Mouse (Mus musculus): ENCODE measurements around the gene Ptch2. TPM values are rescaled to one million over a fixed set of nuclear protein-coding genes. Genes with fewer than 3 reads are reported as not detected.

Gene Ptch2
- total RNA-seq, 1 experiment, result 28.2 TPM

GRCm38 (mm10) chr4:117126675-117127290 is 30.9 kb downstream of the Ptch2 start, which contains the start of gene Tctex1d4:
Gene Tctex1d4, plus strand, starts transcription at chr4:117126794.
- H3K4me3 ChIP-seq (ENCODE audit: insufficient read depth in 1 of 2, low read depth in 1 of 2, low read length in 2 of 2, poor library complexity in 1 of 2, severe bottlenecking in 1 of 2), result peak within 1 kb of the TSS in 1 of 2 experiments; percentile 8; a peak in 1 of 4 replicates
- in situ Hi-C loops (cut with MboI; ENCODE audit: low sequenced_read_pairs in 2 of 2, unreplicated experiment in 2 of 2), result loop anchor here in 1 of 2 experiments (25.0 kb wide), 1 partner anchor 314 kb away; the partner anchor contains the start of genes Hpdl, Mutyh and Toe1
- TF ChIP-seq HCFC1 (IDR thresholded peaks at IDR 0.05; ENCODE audit: borderline replicate concordance, insufficient read depth, low read length) (no peak), CHD2 (IDR thresholded peaks at IDR 0.05; ENCODE audit: low read depth, low read length) (no peak)
- H3K4me1 ChIP-seq (ENCODE audit: control insufficient read depth in 2 of 2, insufficient read depth in 2 of 2, low read length in 2 of 2, poor library complexity in 1 of 2), result peaks cover 9 to 54% of the 10 kb centered on the region in 2 experiments; a peak in 3 of 4 replicates
- peaks cover 38% of the 10 kb centered on the region for H3K36me3 ChIP-seq (ENCODE audit: control insufficient read depth, insufficient read depth, low read length, poor library complexity, severe bottlenecking)
- peak within 1 kb of the TSS; percentile 98 for H3K27ac ChIP-seq (ENCODE audit: insufficient read depth, low read depth, low read length, poor library complexity, severe bottlenecking)
- no peaks in the 10 kb centered on the region for H3K9me3 ChIP-seq (ENCODE audit: control insufficient read depth, insufficient read depth, low read depth, low read length)
- peak within 1 kb of the TSS; percentile 73 for H3K9ac ChIP-seq (ENCODE audit: insufficient read depth, low read depth, low read length, poor library complexity, severe bottlenecking)
- no peak for DNase-seq (ENCODE audit: low read depth, low spot score)

- H3K27ac ChIP-seq (ENCODE audit: insufficient read depth, low read depth, low read length, poor library complexity, severe bottlenecking), result no peak overlapping the region
- in situ Hi-C loops (cut with MboI; ENCODE audit: low sequenced_read_pairs in 2 of 2, unreplicated experiment in 2 of 2), result loop anchor here in 1 of 2 experiments (25.0 kb wide), 1 partner anchor 316 kb away; the partner anchor contains the start of genes Hpdl, Mutyh and Toe1
- TF ChIP-seq ZNF384 (IDR thresholded peaks at IDR 0.05; ENCODE audit: low read depth, low read length), result no peak
- no peak for TF ChIP-seq CHD2 (IDR thresholded peaks at IDR 0.05; ENCODE audit: low read depth, low read length)
- no peak for TF ChIP-seq ZC3H11A (IDR thresholded peaks at IDR 0.05; ENCODE audit: borderline replicate concordance, low read depth, low read length)
- no peak for TF ChIP-seq HCFC1 (IDR thresholded peaks at IDR 0.05; ENCODE audit: borderline replicate concordance, insufficient read depth, low read length)
- no peak for TF ChIP-seq MAFK (IDR thresholded peaks at IDR 0.05; ENCODE audit: insufficient read depth, low read depth, low read length)
- H3K36me3 ChIP-seq (ENCODE audit: control insufficient read depth, insufficient read depth, low read length, poor library complexity, severe bottlenecking), result peaks cover 38% of the 10 kb centered on the region
- H3K4me1 ChIP-seq (ENCODE audit: control insufficient read depth in 2 of 2, insufficient read depth in 2 of 2, low read length in 2 of 2, poor library complexity in 1 of 2), result peaks cover 9 to 58% of the 10 kb centered on the region in 2 experiments; a peak in 3 of 4 replicates
- H3K9me3 ChIP-seq (ENCODE audit: control insufficient read depth, insufficient read depth, low read depth, low read length), result no peaks in the 10 kb centered on the region
- H3K4me3 ChIP-seq (ENCODE audit: insufficient read depth in 1 of 2, low read depth in 1 of 2, low read length in 2 of 2, poor library complexity in 1 of 2, severe bottlenecking in 1 of 2), result peak overlapping the region; percentile 18 to 21; a peak in 2 of 4 replicates
- DNase-seq (ENCODE audit: low read depth, low spot score), result no peak
- H3K9ac ChIP-seq (ENCODE audit: insufficient read depth, low read depth, low read length, poor library complexity, severe bottlenecking), result peak overlapping the region; percentile 2
Observed at GRCm38 (mm10) chr4:117127991-117128686, 32.3 kb downstream of the Ptch2 start.

- DNase-seq (ENCODE audit: low read depth, low spot score), result no peak
- TF ChIP-seq MAFK (IDR thresholded peaks at IDR 0.05; ENCODE audit: insufficient read depth, low read depth, low read length), result peak; percentile 17; the same call in 1 of the 2 replicates
- no peak for TF ChIP-seq ZNF384 (IDR thresholded peaks at IDR 0.05; ENCODE audit: low read depth, low read length)
- no peak for TF ChIP-seq CHD2 (IDR thresholded peaks at IDR 0.05; ENCODE audit: low read depth, low read length)
- H3K4me1 ChIP-seq (ENCODE audit: control insufficient read depth in 2 of 2, insufficient read depth in 2 of 2, low read length in 2 of 2, poor library complexity in 1 of 2), result peaks cover 5 to 47% of the 10 kb centered on the region in 2 experiments; a peak in 3 of 4 replicates
- H3K27ac ChIP-seq (ENCODE audit: insufficient read depth, low read depth, low read length, poor library complexity, severe bottlenecking), result no peak overlapping the region
- H3K4me3 ChIP-seq (ENCODE audit: insufficient read depth in 1 of 2, low read depth in 1 of 2, low read length in 2 of 2, poor library complexity in 1 of 2, severe bottlenecking in 1 of 2), result no peak overlapping the region
- H3K9ac ChIP-seq (ENCODE audit: insufficient read depth, low read depth, low read length, poor library complexity, severe bottlenecking), result peak overlapping the region; percentile 2; the same call in 1 of the 2 replicates
- H3K36me3 ChIP-seq (ENCODE audit: control insufficient read depth, insufficient read depth, low read length, poor library complexity, severe bottlenecking), result peaks cover 38% of the 10 kb centered on the region
- in situ Hi-C loops (cut with MboI; ENCODE audit: low sequenced_read_pairs in 2 of 2, unreplicated experiment in 2 of 2), result loop anchor here in 1 of 2 experiments (25.0 kb wide), 1 partner anchor 318 kb away; the partner anchor contains the start of genes Hpdl, Mutyh and Toe1
- no peaks in the 10 kb centered on the region for H3K9me3 ChIP-seq (ENCODE audit: control insufficient read depth, insufficient read depth, low read depth, low read length)
Observed at GRCm38 (mm10) chr4:117130790-117131189, 34.9 kb downstream of the Ptch2 start.

- H3K9ac ChIP-seq (ENCODE audit: insufficient read depth, low read depth, low read length, poor library complexity, severe bottlenecking), result 0 out of 2 replicates have a peak overlapping the region, but pooled peaks have one; percentile 42
- H3K4me1 ChIP-seq (ENCODE audit: control insufficient read depth in 2 of 2, insufficient read depth in 2 of 2, low read length in 2 of 2, poor library complexity in 1 of 2), result peaks cover 7 to 49% of the 10 kb centered on the region in 2 experiments; a peak in 3 of 4 replicates
- 0 out of 2 replicates have a peak overlapping the region, but pooled peaks have one; percentile 8 for H3K27ac ChIP-seq (ENCODE audit: insufficient read depth, low read depth, low read length, poor library complexity, severe bottlenecking)
- DNase-seq (ENCODE audit: low read depth, low spot score), result no peak
- H3K9me3 ChIP-seq (ENCODE audit: control insufficient read depth, insufficient read depth, low read depth, low read length), result no peaks in the 10 kb centered on the region
- in situ Hi-C loops (cut with MboI; ENCODE audit: low sequenced_read_pairs in 2 of 2, unreplicated experiment in 2 of 2), result loop anchor here in 1 of 2 experiments (25.0 kb wide), 1 partner anchor 319 kb away; the partner anchor contains the start of genes Hpdl, Mutyh and Toe1
- TF ChIP-seq CHD2 (IDR thresholded peaks at IDR 0.05; ENCODE audit: low read depth, low read length), result no peak
- TF ChIP-seq ZC3H11A (IDR thresholded peaks at IDR 0.05; ENCODE audit: borderline replicate concordance, low read depth, low read length), result no peak
- no peak for TF ChIP-seq HCFC1 (IDR thresholded peaks at IDR 0.05; ENCODE audit: borderline replicate concordance, insufficient read depth, low read length)
- TF ChIP-seq MAFK (IDR thresholded peaks at IDR 0.05; ENCODE audit: insufficient read depth, low read depth, low read length), result no peak
- no peak for TF ChIP-seq ZNF384 (IDR thresholded peaks at IDR 0.05; ENCODE audit: low read depth, low read length)
- peak overlapping the region; percentile 2 to 3; a peak in 1 of 4 replicates for H3K4me3 ChIP-seq (ENCODE audit: insufficient read depth in 1 of 2, low read depth in 1 of 2, low read length in 2 of 2, poor library complexity in 1 of 2, severe bottlenecking in 1 of 2)
- H3K36me3 ChIP-seq (ENCODE audit: control insufficient read depth, insufficient read depth, low read length, poor library complexity, severe bottlenecking), result peaks cover 38% of the 10 kb centered on the region
Observed at GRCm38 (mm10) chr4:117131198-117131597, 35.3 kb downstream of the Ptch2 start.
